Mouse (Mus musculus): Measurements from ENCODE around the gene Grip1.

DNA sequence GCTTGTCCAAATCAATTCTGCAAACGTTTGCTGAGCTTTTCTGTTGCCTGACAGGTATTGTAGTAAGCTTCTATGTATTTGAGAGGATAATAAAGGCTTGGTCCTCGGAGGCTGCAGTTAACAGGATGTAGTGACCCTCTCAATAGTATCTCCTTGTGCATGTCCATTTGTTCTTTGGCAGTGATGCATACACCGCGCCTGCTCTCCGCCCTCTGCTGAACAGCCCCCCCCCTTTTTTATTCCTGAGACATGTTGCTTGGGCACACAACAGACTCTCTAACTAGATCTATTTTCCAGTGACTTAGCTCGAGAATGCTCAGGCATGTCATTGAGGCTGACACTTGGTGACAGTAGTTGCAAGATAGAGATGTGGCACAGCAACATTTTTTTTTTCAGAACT lies 582.2 kb downstream of the Grip1 start:
- TF ChIP-seq CTCF (IDR thresholded peaks at IDR 0.05; ENCODE audit: low read depth), result no peak
- TF ChIP-seq EP300 (IDR thresholded peaks at IDR 0.05; ENCODE audit: low read depth), result no peak

Measured in heart, postnatal 0 days (tissue).